Mouse (Mus musculus) embryonic facial prominence, embryonic 13.5 days (tissue): ENCODE measurements around the gene Ccl22. TPM values are rescaled to one million over a fixed set of nuclear protein-coding genes. Genes with fewer than 3 reads are reported as not detected.
A peak's percentile ranks its signal among the peaks of the same experiment; 100 is the strongest.

Source experiments
- ATAC-seq: fragments of 200-750 bp; cut with Nextera tagmentation; 2 replicates; pipeline ENCODE4 v1.8.0; 2017; ENCODE audit warnings: low read depth; ENCODE audit not compliant: insufficient number of reproducible peaks, insufficient read depth, low FRiP score, low TSS enrichment
- H3K27ac ChIP-seq: fragments of 300-500 bp; sonication (generic); 2 replicates; pipeline ENCODE4 v1.5.1; 2015; ENCODE audit warnings: moderate library complexity, mild to moderate bottlenecking, inconsistent platforms
- H3K27me3 ChIP-seq: fragments of 300-500 bp; sonication (generic); 2 replicates; pipeline ENCODE4 v1.6.1; 2015; ENCODE audit warnings: mild to moderate bottlenecking, inconsistent platforms
- H3K36me3 ChIP-seq: fragments of 300-500 bp; sonication (generic); 2 replicates; pipeline ENCODE4 v1.6.1; 2015; ENCODE audit warnings: mild to moderate bottlenecking, inconsistent platforms
- H3K4me1 ChIP-seq: fragments of 300-500 bp; sonication (generic); 2 replicates; pipeline ENCODE4 v1.6.1; 2015; ENCODE audit warnings: inconsistent platforms
- H3K4me2 ChIP-seq: fragments of 300-500 bp; sonication (generic); 2 replicates; pipeline ENCODE4 v1.6.1; 2015; ENCODE audit warnings: moderate library complexity, mild to moderate bottlenecking, inconsistent platforms
- H3K4me3 ChIP-seq: fragments of 300-500 bp; sonication (generic); 2 replicates; pipeline ENCODE4 v1.5.1; 2015; ENCODE audit warnings: mild to moderate bottlenecking, inconsistent platforms
- H3K9ac ChIP-seq: fragments of 300-500 bp; sonication (generic); 2 replicates; pipeline ENCODE4 v1.6.1; 2015; ENCODE audit warnings: mild to moderate bottlenecking, inconsistent platforms
- H3K9me3 ChIP-seq: fragments of 300-500 bp; sonication (generic); 2 replicates; pipeline ENCODE4 v1.6.1; 2016; ENCODE audit warnings: inconsistent platforms
- WGBS: fragments of 180-500 bp; shearing (Covaris S2); methylation state at CpG from one replicate; pipeline ENCODE4 v1.1.7; 2015; ENCODE audit warnings: mixed read lengths; 5-methylcytosine and 5-hydroxymethylcytosine counted together
- polyA plus RNA-seq: library from polyadenylated mRNA; unstranded; fragments of >200 nt; fragmentation: Nextera tagmentation; extraction: Ambion mirVana; gene quantifications from 2 replicates; pipeline ENCODE4 v1.2.1, GENCODE M21; 2015

Ccl22 gene
- polyA plus RNA-seq, 1 experiment from 2014 or later = not detected

- no peaks in the 10 kb centered on the region for H3K36me3 ChIP-seq
- H3K9me3 ChIP-seq = no peaks in the 10 kb centered on the region
- H3K4me3 ChIP-seq = no peak overlapping the region
- H3K4me2 ChIP-seq = no peak overlapping the region
- no peak overlapping the region for H3K27ac ChIP-seq
- WGBS = 76% methylated on average over 10 of the region's 10 CpGs
- no peak overlapping the region for H3K9ac ChIP-seq
- H3K27me3 ChIP-seq = no peaks in the 10 kb centered on the region
- no peak for ATAC-seq
- H3K4me1 ChIP-seq = peaks cover 8% of the 10 kb centered on the region
Measured at GRCm38 (mm10) chr8:94705581-94706245, 39.7 kb upstream of the Ccl22 start.

GRCm38 (mm10) chr8:94706732-94707395 is 38.5 kb upstream of the Ccl22 start:
- no peak overlapping the region for H3K4me3 ChIP-seq

GRCm38 (mm10) chr8:94710336-94710735 is 35.1 kb upstream of the Ccl22 start:
- Histone ChIP-seq H3K9me3 (no peaks in the 10 kb centered on the region), H3K27ac (no peak overlapping the region), H3K27me3 (no peaks in the 10 kb centered on the region), H3K4me2 (no peak overlapping the region), H3K9ac (no peak overlapping the region), H3K4me1 (peaks cover 8% of the 10 kb centered on the region), H3K4me3 (no peak overlapping the region), H3K36me3 (no peaks in the 10 kb centered on the region)
- ATAC-seq = no peak
- 59% methylated on average over 8 of the region's 8 CpGs for WGBS

More at GRCm38 (mm10) chr8:94706732-94707395, 38.5 kb upstream of the Ccl22 start:
- H3K27ac ChIP-seq = no peak overlapping the region
- H3K36me3 ChIP-seq = no peaks in the 10 kb centered on the region
- WGBS = 77% methylated on average over 9 of the region's 9 CpGs
- peaks cover 12% of the 10 kb centered on the region for H3K4me1 ChIP-seq
- H3K9ac ChIP-seq = no peak overlapping the region
- no peaks in the 10 kb centered on the region for H3K27me3 ChIP-seq
- no peak for ATAC-seq
- no peak overlapping the region for H3K4me2 ChIP-seq
- H3K9me3 ChIP-seq = no peaks in the 10 kb centered on the region

DNA sequence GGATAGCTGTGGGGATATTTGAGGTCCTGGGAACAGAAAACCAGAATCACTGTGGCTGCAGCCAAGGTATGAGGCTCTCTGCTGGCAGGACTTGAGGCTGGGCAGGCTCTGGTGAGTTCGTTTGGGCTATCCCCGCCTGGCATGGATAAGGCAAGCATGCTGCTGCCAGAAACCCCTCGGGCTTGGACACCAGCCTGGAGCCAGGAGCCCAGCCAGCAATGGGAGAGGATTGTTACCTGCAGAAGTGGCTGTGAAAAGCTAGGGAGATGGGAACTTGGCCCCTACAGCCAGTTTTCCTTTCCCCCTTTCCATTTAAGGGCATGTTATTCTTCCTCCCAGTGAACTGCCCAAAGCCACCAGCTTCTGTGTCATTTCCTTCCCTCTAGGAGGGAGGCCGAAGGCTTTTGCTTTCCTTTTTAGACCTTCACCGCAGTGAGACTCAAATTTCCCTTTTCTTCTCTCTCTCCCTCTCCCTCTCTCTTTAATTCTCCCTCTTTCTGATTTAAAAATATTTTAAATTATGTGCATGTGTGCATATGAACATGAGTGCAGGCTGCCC is 34.2 kb upstream of the Ccl22 start:
- Histone ChIP-seq H3K4me2 (no peak overlapping the region), H3K27me3 (no peaks in the 10 kb centered on the region), H3K4me1 (peaks cover 8% of the 10 kb centered on the region), H3K9ac (no peak overlapping the region), H3K36me3 (no peaks in the 10 kb centered on the region), H3K4me3 (no peak overlapping the region), H3K9me3 (no peaks in the 10 kb centered on the region), H3K27ac (peak overlapping the region; percentile 48; the same call in 1 of the 2 replicates)
- ATAC-seq = no peak
- WGBS = 53% methylated on average over 5 of the region's 5 CpGs

GRCm38 (mm10) chr8:94714556-94714955 is 30.8 kb upstream of the Ccl22 start:
- no peak overlapping the region for H3K9ac ChIP-seq
- H3K4me1 ChIP-seq = peaks cover 5% of the 10 kb centered on the region
- H3K27me3 ChIP-seq = no peaks in the 10 kb centered on the region
- H3K36me3 ChIP-seq = no peaks in the 10 kb centered on the region
- WGBS = 62% methylated on average over 5 of the region's 5 CpGs
- ATAC-seq = no peak
- H3K4me2 ChIP-seq = no peak overlapping the region
- no peak overlapping the region for H3K27ac ChIP-seq
- no peaks in the 10 kb centered on the region for H3K9me3 ChIP-seq
- no peak overlapping the region for H3K4me3 ChIP-seq

DNA sequence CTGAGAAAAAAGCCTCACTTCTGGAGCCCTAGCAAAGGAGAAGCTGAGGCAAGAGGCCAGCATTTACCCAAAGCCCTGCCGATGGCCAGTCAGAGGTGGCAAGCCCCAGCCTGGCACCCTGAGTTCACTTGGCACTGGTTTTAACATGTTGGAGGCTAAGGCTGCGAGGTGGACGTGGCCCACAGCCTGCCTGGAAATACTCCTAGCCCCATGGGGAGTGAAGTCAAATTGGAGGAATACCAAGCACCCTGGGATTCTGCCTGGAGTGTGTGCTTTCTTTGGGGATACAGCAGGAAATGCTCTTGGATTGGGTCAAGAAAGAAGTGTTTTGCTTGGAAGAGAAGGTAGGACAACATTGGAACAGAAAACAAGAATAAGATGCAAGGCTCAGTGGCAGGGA is 29.5 kb upstream of the Ccl22 start:
- whole genome bisulfite sequencing = 83% methylated on average over 3 of the region's 3 CpGs
- H3K27me3 ChIP-seq = no peaks in the 10 kb centered on the region
- peaks cover 3% of the 10 kb centered on the region; the same call in 1 of the 2 replicates for H3K4me1 ChIP-seq
- ATAC-seq = no peak
- no peaks in the 10 kb centered on the region for H3K9me3 ChIP-seq
- H3K27ac ChIP-seq = no peak overlapping the region
- H3K4me3 ChIP-seq = no peak overlapping the region
- H3K36me3 ChIP-seq = no peaks in the 10 kb centered on the region
- no peak overlapping the region for H3K9ac ChIP-seq
- H3K4me2 ChIP-seq = no peak overlapping the region

DNA sequence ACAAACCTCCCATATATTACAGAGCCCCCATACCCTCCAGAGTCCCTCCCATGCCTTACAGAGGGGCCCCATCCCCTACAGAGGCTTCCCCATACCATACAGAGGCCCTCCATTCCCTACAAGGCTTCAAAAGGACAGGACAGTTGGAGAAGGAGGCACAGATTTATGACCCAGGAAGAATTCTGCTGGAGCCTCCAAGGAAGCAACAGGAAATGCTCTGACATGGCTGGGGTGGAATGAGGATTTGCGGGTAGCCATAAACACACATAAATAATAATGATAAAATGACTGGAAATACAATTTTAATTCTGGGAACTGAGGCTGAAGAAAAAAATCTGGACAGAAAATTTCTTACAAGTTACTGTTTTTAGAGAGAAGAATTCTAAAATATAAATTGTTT is 28.5 kb upstream of the Ccl22 start:
- H3K27ac ChIP-seq = no peak overlapping the region
- no peak overlapping the region for H3K4me3 ChIP-seq
- H3K9me3 ChIP-seq = no peaks in the 10 kb centered on the region
- no peak overlapping the region for H3K4me2 ChIP-seq
- no peak for ATAC-seq
- H3K9ac ChIP-seq = no peak overlapping the region
- no peaks in the 10 kb centered on the region for H3K36me3 ChIP-seq
- WGBS = 98% methylated on average over 1 of the region's 1 CpGs
- H3K27me3 ChIP-seq = no peaks in the 10 kb centered on the region
- no peaks in the 10 kb centered on the region for H3K4me1 ChIP-seq

- Histone ChIP-seq H3K27me3 (no peaks in the 10 kb centered on the region), H3K27ac (no peak overlapping the region)
- 89% methylated on average over 5 of the region's 5 CpGs for WGBS
Measured at GRCm38 (mm10) chr8:94725998-94726397, 19.4 kb upstream of the Ccl22 start.

GRCm38 (mm10) chr8:94729301-94729700 is 16.1 kb upstream of the Ccl22 start:
- Histone ChIP-seq H3K4me1 (no peaks in the 10 kb centered on the region), H3K9ac (no peak overlapping the region), H3K4me2 (no peak overlapping the region), H3K27me3 (no peaks in the 10 kb centered on the region), H3K9me3 (no peaks in the 10 kb centered on the region), H3K36me3 (no peaks in the 10 kb centered on the region), H3K4me3 (no peak overlapping the region), H3K27ac (no peak overlapping the region)
- no peak for ATAC-seq
- WGBS = 66% methylated on average over 4 of the region's 4 CpGs

More at GRCm38 (mm10) chr8:94725998-94726397, 19.4 kb upstream of the Ccl22 start:
- H3K4me3 ChIP-seq = no peak overlapping the region
- no peak overlapping the region for H3K9ac ChIP-seq
- no peaks in the 10 kb centered on the region for H3K9me3 ChIP-seq
- no peaks in the 10 kb centered on the region for H3K36me3 ChIP-seq
- H3K4me2 ChIP-seq = no peak overlapping the region
- H3K4me1 ChIP-seq = no peaks in the 10 kb centered on the region
- ATAC-seq = no peak

GRCm38 (mm10) chr8:94733821-94734465 is 11.4 kb upstream of the Ccl22 start:
- Histone ChIP-seq H3K4me3 (no peak overlapping the region), H3K9ac (no peak overlapping the region), H3K36me3 (no peaks in the 10 kb centered on the region), H3K4me1 (no peaks in the 10 kb centered on the region), H3K27me3 (no peaks in the 10 kb centered on the region), H3K4me2 (no peak overlapping the region), H3K9me3 (no peaks in the 10 kb centered on the region), H3K27ac (no peak overlapping the region)
- ATAC-seq = no peak
- 65% methylated on average over 5 of the region's 5 CpGs for WGBS

- no peak overlapping the region for H3K4me3 ChIP-seq
- H3K27me3 ChIP-seq = no peaks in the 10 kb centered on the region
- no peak overlapping the region for H3K27ac ChIP-seq
- no peaks in the 10 kb centered on the region for H3K36me3 ChIP-seq
- ATAC-seq = no peak
- no peaks in the 10 kb centered on the region for H3K4me1 ChIP-seq
- WGBS = 77% methylated on average over 7 of the region's 7 CpGs
- no peak overlapping the region for H3K4me2 ChIP-seq
- H3K9me3 ChIP-seq = no peaks in the 10 kb centered on the region
- H3K9ac ChIP-seq = no peak overlapping the region
Measured at GRCm38 (mm10) chr8:94734735-94735350, 10.5 kb upstream of the Ccl22 start.
